Mouse (Mus musculus) forebrain, embryonic 15.5 days (tissue): Measurements from ENCODE around the gene Ajuba. TPM values are rescaled to one million over a fixed set of nuclear protein-coding genes. Genes with fewer than 3 reads are reported as not detected.
A peak's percentile ranks its signal among the peaks of the same experiment; 100 is the strongest.

Source experiments
- ATAC-seq: fragments of 200-750 bp; cut with Nextera tagmentation; replicated peaks from 2 replicates; pipeline ENCODE4 v1.8.0; 2017; ENCODE audit warnings: mild to moderate bottlenecking, moderate TSS enrichment, moderate library complexity
- H3K27ac ChIP-seq: fragments of 300-500 bp; sonication (generic); replicated peaks from 2 replicates; pipeline ENCODE4 v1.5.1; 2015; ENCODE audit warnings: mild to moderate bottlenecking, inconsistent platforms
- H3K27me3 ChIP-seq: fragments of 300-500 bp; sonication (generic); 2 replicates; pipeline ENCODE4 v1.6.1; 2015; ENCODE audit warnings: inconsistent platforms
- H3K36me3 ChIP-seq: fragments of 300-500 bp; sonication (generic); 2 replicates; pipeline ENCODE4 v1.6.1; 2015; ENCODE audit warnings: mild to moderate bottlenecking, inconsistent platforms
- H3K4me1 ChIP-seq: fragments of 300-500 bp; sonication (generic); 2 replicates; pipeline ENCODE4 v1.6.1; 2015; ENCODE audit warnings: inconsistent platforms
- H3K4me2 ChIP-seq: fragments of 300-500 bp; sonication (generic); replicated peaks from 2 replicates; pipeline ENCODE4 v1.6.1; 2015; ENCODE audit warnings: mild to moderate bottlenecking, inconsistent platforms
- H3K4me3 ChIP-seq: fragments of 300-500 bp; sonication (generic); 2 replicates; pipeline ENCODE4 v1.5.1; 2015; ENCODE audit warnings: mild to moderate bottlenecking, inconsistent platforms
- H3K9ac ChIP-seq: fragments of 300-500 bp; sonication (generic); replicated peaks from 2 replicates; pipeline ENCODE4 v1.6.1; 2015; ENCODE audit warnings: mild to moderate bottlenecking, inconsistent platforms
- H3K9me3 ChIP-seq: fragments of 300-500 bp; sonication (generic); 2 replicates; pipeline ENCODE4 v1.6.1; 2016; ENCODE audit warnings: inconsistent platforms
- WGBS: fragments of 180-500 bp; shearing (Covaris S2); methylation state at CpG from one replicate; pipeline ENCODE4 v1.1.7; 2015; ENCODE audit warnings: mixed read lengths; 5-methylcytosine and 5-hydroxymethylcytosine counted together
- microRNA counts: library from miRNA; unstranded; fragments of <30 nt; microRNA quantifications from one replicate; lab custom pipeline; 2016
- microRNA-seq: library from miRNA; unstranded; fragments of <30 nt; microRNA quantifications from one replicate; pipeline ENCODE4, GENCODE M21; 2016
- polyA plus RNA-seq: library from polyadenylated mRNA; unstranded; fragments of >200 nt; fragmentation: Nextera tagmentation; extraction: Ambion mirVana; gene quantifications from 2 replicates; pipeline ENCODE4 v1.2.1, GENCODE M21; 2015

The Ajuba gene
- polyA plus RNA-seq, 1 experiment from 2014 or later = 11.1 TPM

DNA sequence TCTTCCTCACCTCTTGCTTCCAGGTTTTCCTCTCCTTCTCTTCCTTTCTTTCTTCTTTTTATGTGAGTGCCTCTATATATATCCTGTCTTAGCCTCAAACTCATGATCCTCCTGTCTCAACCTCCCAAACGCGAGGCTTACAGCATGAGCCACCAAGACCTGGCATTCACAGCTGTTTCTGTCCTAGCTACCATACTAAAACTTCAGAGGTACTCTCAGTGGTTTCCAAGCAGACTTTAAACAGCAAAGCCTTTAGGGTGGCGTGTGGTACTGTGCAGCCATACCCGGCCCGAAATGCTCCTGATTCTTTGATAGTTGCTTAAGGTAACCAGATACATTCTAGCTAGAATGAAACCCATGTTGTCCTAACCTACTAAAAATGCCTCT, 49.4 kb downstream of the Ajuba start:
- Histone ChIP-seq H3K9ac (no peak overlapping the region), H3K36me3 (no peaks in the 10 kb centered on the region), H3K4me2 (peak overlapping the region; percentile 60), H3K4me1 (peaks cover 9% of the 10 kb centered on the region), H3K27ac (peak overlapping the region; percentile 75), H3K9me3 (no peaks in the 10 kb centered on the region), H3K27me3 (no peaks in the 10 kb centered on the region), H3K4me3 (no peak overlapping the region)
- 21% methylated on average over 5 of the region's 5 CpGs for WGBS
- ATAC-seq = 0 out of 2 replicates have a peak, but pooled peaks have one; percentile 17

DNA sequence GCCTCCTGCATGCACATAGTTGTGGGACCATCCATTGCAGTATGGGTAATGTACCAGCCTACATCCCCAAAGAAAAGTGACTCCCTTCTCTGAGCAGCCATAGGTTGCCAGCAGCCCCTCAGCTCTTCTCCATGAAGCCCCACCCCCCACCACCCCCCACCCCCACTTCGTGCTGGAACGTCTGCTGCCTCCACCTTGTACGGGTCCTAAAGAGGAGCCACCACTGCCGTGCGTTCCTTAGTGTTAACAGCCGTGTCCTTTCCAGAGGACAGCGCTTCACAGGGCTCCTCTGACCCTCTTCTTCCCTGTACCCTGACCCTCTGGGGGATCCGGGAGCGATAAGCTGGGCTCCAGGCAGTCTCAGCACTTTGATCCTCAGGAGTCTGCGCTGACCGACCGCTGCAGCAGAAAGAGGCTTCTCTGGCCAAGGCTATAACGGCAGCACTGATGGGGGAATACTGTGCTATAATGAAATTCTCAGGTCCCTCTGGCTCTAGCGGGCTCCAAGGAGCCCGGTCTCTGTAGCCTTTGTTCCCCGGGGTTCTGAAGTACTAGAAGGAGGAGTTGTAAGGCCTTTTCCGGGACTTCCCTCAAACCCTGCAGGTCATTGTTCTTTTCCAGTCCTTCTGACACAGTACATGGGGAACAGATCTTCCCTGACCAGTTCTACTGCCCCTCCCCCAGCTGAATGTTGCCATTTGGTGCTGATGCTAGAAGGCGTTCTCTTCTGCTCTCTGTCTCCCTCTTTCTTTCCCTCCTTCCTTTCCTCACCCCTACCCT, 49.9 kb downstream of the Ajuba start:
- peak; percentile 78 for ATAC-seq
- Histone ChIP-seq H3K27me3 (no peaks in the 10 kb centered on the region), H3K4me3 (peak overlapping the region; percentile 45), H3K9me3 (no peaks in the 10 kb centered on the region), H3K9ac (peak overlapping the region; percentile 60), H3K27ac (peak overlapping the region; percentile 75), H3K36me3 (no peaks in the 10 kb centered on the region), H3K4me1 (peaks cover 9% of the 10 kb centered on the region), H3K4me2 (peak overlapping the region; percentile 60)
- WGBS = under 1% methylated on average over 18 of the region's 18 CpGs

DNA sequence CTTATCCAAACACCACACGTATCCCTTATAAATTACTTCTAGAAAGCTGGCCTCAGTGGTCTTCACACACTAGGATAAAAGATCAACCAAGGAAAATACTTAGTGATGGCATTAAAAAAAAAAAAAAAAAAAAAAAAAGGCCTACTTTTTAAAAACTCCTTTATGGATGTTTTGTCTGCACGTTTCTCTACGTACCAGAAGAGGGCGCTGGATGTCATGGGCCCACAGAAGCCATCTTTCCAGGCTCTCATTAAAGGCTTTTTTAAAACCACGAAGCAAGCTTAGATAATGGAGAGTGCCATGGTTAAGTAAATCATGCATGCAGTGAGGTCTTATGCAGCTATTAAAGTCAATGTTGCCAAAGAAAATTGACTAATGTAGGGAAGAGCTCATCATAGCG, 53.8 kb downstream of the Ajuba start:
- Histone ChIP-seq H3K4me3 (no peak overlapping the region), H3K9me3 (no peaks in the 10 kb centered on the region), H3K27ac (no peak overlapping the region), H3K9ac (no peak overlapping the region), H3K36me3 (no peaks in the 10 kb centered on the region), H3K4me2 (no peak overlapping the region), H3K4me1 (peaks cover 14% of the 10 kb centered on the region), H3K27me3 (no peaks in the 10 kb centered on the region)
- no peak for ATAC-seq
- WGBS = 24% methylated on average over 6 of the region's 6 CpGs

MicroRNAs encoded within 50 kb of the gene (microRNA counts, 519-probe panel; counts per million panel counts)
- not detected for microRNA mmu-miR-686 (lab: Ali Mortazavi, UCI)

Small RNAs within 50 kb of the gene (microRNA-seq; reads per million reads assigned to microRNA genes)
- gene Mir686 = not detected

Other genes with a start within 250 kb of the Ajuba start
- gene Oxa1l, start 216.7 kb downstream of the Ajuba start, polyA plus RNA-seq = 47.9 and 48.1 TPM in 2 replicates
- gene Slc7a7, start 159.8 kb downstream of the Ajuba start, polyA plus RNA-seq = 5.0 and 5.2 TPM in 2 replicates
- 269 and 282 TPM in 2 replicates for gene Mrpl52, start 150.6 kb downstream of the Ajuba start, polyA plus RNA-seq
- 60.3 and 61.7 TPM in 2 replicates for gene Mmp14, start 145.9 kb downstream of the Ajuba start, polyA plus RNA-seq
- gene Lrp10, start 113.4 kb downstream of the Ajuba start, polyA plus RNA-seq = 32.5 and 33.9 TPM in 2 replicates
- gene Rem2, start 101.5 kb downstream of the Ajuba start, polyA plus RNA-seq = 22.9 and 23.8 TPM in 2 replicates
- 101 and 102 TPM in 2 replicates for gene Prmt5, start 60.0 kb downstream of the Ajuba start, polyA plus RNA-seq
- gene Haus4, start 22.9 kb downstream of the Ajuba start, polyA plus RNA-seq = 29.6 and 31.6 TPM in 2 replicates
- gene 4931414P19Rik, start 28.4 kb upstream of the Ajuba start, polyA plus RNA-seq = 8.0 and 8.9 TPM in 2 replicates
- gene Psmb5, start 40.5 kb upstream of the Ajuba start, polyA plus RNA-seq = 430 and 444 TPM in 2 replicates
- gene Psmb11, start 43.9 kb upstream of the Ajuba start, polyA plus RNA-seq = 0.15 TPM in 1 of 2 replicates, not detected in the other
- not detected in 2 replicates for gene Gm17606, start 63.4 kb upstream of the Ajuba start, polyA plus RNA-seq
- 7.6 and 8.6 TPM in 2 replicates for gene Cdh24, start 63.8 kb upstream of the Ajuba start, polyA plus RNA-seq
- gene 1700123O20Rik, start 108.7 kb upstream of the Ajuba start, polyA plus RNA-seq = 71.2 and 71.6 TPM in 2 replicates
- gene Acin1, start 109.4 kb upstream of the Ajuba start, polyA plus RNA-seq = 171 and 181 TPM in 2 replicates
- 0.23 and 0.25 TPM in 2 replicates for gene Gm29776, start 121.3 kb upstream of the Ajuba start, polyA plus RNA-seq
- not detected in 2 replicates for gene Cebpe, start 134.6 kb upstream of the Ajuba start, polyA plus RNA-seq
- 6.4 and 8.2 TPM in 2 replicates for gene Slc7a8, start 204.4 kb upstream of the Ajuba start, polyA plus RNA-seq
- gene Rnf212b, start 236.6 kb upstream of the Ajuba start, polyA plus RNA-seq = not detected in 2 replicates